Mouse (Mus musculus) retina, postnatal 7 days (tissue): ENCODE measurements around the gene Mta1.
A peak's percentile ranks its signal among the peaks of the same experiment; 100 is the strongest.

Experiments used
- DNase-seq: peaks from one replicate; pipeline ENCODE4 v3.0.0-alpha.2; 2012; ENCODE audit warnings: low read depth, low spot score

Mta1 gene

DNA sequence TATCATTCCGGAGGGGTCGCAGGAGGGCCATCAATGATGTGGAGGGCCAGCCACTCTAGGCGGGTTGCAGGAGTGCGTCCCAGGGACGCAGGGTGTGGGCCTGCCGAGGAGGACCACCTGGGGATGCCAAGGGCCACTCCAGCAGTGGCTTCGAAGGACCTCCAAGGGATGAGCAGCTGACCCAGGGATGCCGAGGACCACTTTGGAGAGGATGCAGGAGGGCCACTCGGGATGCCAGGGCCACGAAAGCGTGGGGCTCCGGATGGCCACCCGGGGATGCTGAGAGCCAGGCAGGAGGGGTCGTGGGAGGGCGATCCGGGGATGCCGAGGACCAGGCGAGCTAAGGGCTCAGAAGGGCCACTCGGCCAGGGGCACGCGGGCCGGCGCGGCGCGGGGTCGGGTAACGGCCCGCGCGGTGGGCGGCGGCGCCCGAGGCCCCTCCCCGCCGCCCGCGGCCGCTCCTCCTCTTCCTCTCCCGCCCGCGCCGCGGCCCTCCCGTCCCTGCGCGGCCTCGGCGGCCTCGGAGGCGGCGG, at the start of gene Mta1:
TSS of gene Mta1 (plus strand) at position 530 of the 533 bp plus-strand sequence.
- DNase-seq: no peak

DNA sequence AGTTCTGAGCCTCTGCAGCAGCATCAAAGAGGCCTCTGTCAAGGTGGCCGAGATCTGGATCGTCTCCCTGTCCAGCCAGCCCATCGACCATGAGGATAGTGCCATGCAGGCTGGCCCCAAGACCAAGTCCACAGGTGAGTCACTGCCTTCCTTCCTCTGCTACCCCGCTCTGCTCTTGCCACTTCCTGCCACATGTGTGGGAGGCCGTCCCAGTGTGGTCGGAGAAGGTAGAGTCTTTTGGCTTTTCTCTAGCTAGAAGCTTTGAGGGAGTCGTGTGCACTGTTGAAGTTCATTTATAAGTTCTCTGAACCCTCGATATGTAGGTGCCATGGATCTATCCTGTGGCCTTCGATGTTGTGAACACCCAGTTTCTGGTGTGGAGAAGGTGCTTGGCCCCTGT, 48.2 kb upstream of the Mta1 start:
- DNase-seq: no peak

DNA sequence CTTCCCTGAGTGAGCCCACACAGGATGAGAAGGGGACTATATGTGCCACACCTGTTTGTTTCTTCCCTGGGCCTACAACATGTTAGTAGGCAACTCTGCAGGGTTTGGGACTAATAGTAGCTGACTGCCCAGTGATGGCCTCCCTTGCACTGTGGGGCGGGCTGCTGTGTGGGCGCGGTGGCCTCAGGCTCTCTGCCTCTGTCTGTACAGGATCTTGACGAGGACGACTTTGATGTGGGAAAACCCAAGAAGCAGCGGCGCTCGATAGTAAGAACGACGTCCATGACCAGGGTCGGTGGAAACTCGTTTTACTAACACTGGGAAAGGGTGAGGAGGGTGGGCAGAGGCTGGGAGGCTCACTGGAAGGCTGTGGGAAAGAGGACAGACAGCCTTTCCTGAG, 47.4 kb upstream of the Mta1 start:
- no peak for DNase-seq

DNA sequence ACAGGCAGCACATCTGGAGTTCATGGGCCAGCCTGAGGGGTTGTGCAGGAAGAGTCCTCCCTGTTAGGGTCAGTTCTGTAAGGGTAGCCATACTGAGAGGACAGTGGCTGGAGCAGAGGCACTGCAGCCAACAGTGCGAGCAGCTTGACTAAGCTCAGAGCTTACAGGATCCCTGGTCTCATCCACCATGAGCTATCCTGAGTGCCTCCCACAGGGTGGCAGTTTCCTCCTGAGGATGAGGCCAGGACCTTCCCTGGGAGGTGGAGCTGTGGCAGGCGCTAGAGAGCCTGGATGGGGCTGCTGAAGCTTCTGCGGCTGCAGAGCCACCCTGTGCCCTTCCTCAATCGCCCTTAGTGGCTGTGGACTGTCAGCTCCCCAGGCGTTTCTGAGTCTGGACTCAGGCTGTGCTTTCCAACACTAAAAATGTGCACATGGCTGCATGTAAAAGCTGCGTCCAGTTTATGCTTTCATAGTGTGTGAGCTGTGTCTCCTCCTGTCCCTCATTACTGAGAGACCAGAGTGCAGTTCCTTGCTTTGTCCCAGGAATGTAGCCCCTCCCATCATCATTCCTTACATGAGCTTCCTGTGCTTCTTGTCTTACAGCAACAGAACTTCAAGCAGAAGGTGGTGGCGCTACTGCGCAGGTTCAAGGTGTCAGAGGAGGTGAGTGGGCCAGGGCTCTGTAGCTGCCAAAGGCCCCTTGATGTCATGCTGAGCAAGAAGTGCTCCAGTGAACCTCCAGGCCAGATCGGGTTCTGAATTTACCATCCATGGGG, 46.3 kb upstream of the Mta1 start:
- no peak for DNase-seq

DNA sequence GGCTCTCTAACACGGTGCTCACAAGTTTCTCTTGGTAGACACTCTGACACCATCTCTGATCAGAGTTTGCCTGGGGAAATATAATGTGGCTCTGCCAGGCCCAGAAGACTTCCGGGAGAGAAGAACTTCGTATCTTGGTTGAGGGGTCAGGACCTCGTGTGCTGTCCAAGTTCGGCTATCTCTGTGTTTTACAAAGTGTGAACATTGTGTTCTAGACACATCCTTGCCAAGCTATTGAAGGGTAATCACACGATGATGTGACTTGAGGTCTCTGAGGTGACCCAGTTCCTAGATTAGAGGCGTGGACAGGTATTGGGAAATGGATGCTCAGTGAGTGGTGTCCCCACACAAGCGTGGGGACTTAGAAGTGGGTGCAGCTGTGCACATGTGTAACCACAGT, 42.0 kb upstream of the Mta1 start:
- no peak for DNase-seq

DNA sequence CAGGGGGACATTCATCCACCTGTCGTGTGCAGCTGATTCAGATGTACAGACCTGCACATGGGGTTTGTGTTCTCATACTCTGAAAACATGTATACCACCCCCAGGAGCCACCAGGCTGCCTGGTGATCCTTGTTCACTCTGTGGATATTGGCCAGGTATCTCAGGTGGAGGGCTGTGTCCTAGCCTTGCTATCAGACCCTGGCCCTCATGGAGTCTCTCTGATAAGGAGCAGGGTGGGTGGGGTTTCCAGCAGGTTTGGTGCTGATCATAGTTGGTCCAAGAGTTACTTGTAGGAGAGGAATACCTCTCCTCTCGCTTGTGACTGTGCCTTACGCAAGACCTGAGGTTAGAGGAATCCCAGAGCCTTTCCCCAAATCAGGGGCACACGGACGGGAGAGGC, 37.9 kb upstream of the Mta1 start:
- no peak for DNase-seq

DNA sequence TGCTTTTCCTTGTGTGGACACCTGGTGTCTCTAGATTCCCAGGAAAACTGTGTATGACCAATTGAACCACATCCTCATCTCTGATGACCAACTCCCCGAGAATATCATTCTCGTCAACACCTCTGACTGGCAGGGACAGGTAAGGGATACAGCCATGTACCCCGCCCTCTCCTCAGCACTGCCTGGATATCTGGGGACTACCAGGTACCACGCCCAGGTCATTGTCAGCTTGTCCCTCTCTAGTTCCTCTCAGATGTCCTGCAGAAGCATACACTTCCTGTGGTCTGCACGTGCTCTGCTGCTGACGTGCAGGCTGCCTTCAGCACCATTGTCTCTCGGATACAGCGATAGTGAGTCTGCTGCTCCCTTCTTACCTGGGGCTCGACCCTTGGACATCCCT, 36.5 kb upstream of the Mta1 start:
- no peak for DNase-seq

DNA sequence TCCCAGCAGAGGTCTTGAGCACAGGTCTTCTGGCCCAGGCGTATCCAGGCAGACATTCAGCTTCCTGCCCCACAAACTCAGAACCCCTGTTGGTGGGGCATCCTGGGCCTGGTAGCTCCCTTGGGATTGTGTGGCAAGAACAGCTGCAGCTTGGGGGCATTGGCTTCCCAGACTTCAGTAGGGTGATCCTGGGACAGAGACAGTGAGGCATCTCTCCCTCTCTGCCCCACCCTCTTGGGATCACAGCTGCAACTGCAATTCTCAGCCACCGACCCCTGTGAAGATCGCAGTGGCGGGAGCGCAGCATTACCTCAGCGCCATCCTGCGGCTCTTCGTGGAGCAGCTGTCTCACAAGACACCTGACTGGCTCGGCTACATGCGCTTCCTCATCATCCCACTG, 35.9 kb upstream of the Mta1 start:
- DNase-seq: no peak

DNA sequence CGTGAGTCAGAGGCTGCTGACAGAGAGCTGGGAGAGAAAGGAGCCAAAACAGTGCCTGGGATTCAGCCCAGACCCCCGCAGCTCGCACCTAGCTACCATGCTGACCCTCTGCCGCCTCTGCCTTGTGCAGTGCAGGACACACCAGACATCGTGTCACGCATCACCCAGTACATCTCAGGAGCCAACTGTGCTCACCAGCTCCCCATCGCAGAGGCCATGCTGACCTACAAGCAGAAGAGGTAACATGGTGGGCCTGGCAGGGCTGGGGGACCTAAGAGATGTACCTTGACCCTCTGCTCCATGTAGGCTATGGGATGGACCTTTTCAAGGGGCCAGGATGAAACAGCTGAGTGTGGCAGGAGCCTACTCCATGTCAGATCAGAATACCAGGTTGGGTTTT, 34.4 kb upstream of the Mta1 start:
- no peak for DNase-seq

DNA sequence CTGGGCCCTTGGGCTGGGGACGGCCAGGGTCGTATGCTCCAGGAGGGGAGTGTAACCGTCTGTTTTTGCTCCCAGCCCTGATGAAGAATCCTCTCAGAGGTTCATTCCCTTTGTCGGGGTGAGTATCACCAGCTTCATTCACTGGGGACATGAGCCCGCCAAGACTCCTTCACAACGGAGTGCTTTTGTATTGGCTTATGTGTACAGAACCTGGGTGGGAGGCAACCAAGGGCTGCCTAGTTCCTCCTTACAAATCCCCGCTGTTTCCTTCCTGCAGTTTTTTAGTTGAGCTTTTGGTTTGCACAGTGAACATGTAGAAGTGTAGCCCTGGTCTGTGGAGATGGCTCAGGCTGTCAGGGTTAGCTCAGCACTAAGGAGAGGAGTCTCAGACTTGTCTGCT, 30.1 kb upstream of the Mta1 start:
- DNase-seq: no peak

DNA sequence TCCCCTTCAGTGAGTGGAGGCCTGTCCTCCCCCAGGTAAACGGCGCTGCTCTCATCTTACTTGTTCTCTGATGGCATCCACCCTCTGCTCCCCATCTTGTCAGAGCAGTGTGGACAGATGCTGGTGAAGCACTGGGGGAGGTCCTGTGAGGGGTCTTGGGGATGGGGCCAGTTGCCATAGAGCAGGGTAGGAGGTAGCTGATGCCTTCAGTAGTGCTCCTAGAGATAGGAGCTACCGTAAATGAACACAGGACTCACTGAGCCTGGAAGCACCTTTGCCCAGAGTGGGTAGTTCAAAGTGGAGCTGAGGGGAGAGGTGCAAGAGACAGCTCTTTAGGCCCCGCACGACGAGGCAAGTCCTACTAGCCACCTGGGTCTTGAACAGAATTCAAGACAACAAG, 28.7 kb upstream of the Mta1 start:
- DNase-seq: no peak

DNA sequence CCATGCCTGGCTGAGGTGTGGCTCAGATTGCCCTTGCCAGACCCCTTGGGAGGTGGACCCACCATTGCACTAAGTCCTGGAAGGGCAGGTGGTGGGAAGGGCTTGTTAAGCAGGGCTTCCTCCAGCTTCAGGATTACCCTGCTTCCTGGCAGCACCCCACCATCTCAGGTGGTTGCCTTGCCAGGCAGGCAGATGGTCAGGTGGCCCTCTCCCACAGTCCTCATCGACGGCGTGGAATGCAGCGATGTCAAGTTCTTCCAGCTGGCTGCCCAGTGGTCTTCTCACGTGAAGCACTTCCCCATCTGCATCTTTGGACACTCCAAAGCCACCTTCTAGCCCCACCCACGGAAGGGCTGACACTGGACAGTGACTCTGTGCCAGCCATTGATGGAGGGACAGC, 26.8 kb upstream of the Mta1 start:
- no peak for DNase-seq

DNA sequence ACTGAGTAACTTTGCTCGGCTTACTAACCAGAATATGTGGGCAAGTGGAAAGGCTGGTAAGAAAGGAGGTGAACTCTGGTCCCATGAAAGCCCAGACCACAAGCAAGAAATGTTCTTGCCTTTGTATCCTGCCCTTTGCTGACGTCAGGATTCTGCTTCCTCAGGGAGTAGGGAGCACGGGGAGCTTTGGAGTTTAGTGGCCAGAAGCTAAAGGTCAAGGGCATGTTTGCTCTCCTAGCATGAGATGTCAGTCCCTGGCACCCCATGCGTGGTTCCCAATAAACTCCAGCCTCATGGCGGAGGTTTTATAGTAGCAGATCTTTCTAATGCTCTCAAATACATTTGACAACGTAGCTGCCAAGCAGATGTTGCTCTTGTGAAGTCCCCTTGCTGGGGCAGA, 26.3 kb upstream of the Mta1 start:
- DNase-seq: no peak

DNA sequence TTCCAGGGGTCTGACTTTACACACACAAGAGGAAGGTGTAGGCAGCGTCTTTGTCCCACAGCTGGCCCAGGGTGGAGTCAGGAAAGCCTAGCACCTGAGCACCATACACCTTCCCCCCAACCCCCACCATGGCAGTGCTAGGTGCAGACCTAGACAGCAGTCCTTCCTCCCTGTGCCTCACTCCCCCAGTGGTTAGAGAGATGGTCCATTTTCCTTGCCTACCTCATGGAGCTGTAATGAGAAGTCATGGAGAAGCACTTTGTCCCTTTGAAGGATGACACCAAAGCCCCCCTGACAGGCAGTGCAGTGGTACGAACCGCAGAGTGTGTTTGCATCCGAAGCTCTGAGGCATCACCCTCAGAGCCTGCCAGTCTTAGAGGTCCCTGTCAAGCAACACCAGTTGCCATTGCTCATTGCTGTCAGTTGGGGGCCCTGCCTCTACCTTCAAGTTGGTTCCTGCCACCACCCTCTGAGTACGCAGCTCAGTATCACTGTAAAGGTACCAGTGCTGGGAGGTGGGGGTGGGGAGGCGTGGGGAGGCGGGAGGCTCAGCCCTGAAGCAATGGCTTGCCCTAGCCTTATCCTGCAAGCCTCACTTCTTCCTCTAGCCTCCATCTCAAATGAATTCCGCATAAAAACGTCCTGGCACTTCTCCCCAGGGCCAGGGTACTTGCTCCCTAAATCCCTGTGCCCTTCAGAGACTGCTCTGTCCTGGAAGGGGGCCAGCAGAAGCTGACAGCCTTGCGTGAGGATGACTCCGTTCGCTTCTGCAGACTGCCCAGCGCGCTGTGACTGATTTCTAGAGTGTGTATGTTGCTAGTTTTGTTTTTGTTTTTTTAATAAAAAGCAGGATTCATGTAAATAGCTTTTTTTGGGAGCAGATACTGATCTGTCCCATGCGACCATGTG, 24.4 kb upstream of the Mta1 start:
- DNase-seq: peak; percentile 11

DNA sequence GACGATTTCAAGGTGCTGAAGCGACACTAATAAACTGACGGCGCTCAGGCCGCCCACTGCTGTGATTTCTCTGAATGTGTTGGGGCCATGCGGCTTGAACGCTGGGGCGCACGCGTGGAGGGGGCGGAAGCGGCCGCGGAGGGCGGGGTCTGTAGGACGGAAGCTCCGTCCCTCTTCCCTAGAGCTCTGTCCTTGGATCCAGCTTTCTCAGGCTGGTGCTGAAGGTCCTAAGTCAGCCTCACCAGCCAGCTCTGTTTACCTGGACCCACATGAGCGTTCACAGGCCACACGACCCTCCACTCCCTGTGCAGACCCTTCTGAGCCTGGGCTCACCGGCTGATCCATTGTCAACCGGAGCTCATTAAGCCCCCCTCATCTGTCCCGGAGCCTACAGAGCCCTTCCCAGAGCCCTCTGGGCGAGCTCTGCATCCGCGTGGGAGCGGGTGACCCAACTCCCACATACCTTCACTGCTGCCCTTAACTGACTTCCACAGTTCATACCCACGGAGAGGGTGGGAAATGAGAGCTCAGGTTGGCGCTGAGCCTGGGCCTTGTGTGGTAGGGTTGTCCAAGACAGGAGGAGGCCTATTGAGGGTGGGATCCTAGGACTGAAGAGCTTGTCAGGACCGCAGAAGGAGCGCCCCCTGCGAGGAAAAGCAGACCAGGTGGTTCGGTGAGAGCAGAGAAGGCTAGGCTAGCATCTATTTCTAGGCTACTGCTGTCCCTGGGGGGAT, 23.6 kb upstream of the Mta1 start, which contains the start of gene Tex22:
TSS of gene Tex22 (plus strand) at position 174 of the 734 bp plus-strand sequence.
- peak; percentile 66 for DNase-seq

DNA sequence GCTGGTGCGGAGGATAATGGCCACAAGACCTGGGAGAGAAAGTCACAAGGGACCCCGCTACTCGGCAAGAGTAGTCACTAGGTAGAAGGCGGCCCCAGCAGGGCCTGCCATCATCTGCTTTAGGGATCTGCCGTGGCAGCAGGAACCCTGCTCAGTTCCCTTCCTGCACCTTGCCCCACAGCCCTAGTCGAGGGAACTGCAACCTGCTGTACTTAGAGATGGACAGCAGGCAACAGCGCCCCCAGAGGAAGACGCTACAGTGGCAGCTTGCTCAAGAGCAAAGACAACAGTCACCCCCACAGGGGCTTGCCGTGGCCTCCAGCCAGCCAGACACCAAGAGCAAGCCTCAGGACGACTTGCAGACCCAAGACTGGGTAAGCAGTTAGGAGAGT, 23.0 kb upstream of the Mta1 start:
- DNase-seq: peak; percentile 70

DNA sequence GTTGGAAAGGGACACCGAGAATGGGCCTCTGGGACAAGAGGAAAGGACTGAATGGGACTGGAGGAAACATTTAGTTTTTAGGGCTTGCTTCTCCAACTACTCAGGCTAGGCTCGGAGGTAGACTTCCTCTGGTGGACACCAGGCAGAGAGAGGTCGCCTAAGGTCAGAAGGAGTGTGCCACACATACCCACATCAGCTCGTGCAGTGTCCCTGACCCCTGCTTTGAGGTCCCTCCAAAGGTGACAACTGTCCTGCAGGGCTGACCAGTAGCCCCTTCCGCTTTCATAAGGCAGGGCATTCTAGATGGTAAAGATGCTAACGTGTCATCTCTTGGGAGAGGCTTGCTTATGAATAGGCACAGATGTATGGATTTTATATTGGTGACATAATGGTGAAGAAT, 22.6 kb upstream of the Mta1 start:
- no peak for DNase-seq

DNA sequence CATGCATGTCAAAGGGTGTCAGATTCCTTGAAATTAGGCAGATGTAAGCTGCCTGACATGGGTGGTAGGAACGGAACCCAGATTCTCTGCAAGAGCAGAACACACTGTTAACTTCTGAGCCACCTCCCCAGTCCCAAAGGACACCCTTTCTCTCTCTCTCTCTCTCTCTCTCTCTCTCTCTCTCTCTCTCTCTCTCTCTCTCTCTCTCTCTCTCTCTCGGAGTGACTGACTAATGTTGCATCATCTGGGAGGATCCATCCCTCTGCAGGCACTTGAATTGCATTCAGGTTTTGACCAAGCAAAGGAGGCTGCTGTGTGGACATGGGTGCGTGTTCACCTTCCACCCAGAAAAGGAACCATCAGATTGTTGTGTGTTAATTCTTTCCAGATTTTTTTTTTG, 10.8 kb upstream of the Mta1 start:
- DNase-seq: no peak

DNA sequence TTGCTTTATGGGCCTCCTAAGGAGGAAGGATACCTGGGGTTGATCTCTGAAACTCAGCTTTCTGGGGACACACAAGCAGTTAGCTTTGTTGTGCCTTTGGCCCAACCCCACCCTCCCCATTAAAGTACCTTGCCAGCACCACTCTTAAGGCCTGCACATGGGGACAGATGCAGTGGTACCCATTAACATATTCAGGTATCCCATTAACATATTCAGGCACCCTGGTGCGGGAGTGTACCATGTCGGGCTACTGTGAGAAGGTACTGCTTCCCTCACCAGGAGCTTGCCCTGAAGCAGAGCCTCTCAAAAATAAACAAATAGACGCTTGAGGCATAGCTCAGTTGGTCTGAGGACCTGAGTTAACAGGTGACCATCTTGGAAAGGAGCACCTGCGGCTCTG, 10.1 kb upstream of the Mta1 start:
- DNase-seq: no peak

DNA sequence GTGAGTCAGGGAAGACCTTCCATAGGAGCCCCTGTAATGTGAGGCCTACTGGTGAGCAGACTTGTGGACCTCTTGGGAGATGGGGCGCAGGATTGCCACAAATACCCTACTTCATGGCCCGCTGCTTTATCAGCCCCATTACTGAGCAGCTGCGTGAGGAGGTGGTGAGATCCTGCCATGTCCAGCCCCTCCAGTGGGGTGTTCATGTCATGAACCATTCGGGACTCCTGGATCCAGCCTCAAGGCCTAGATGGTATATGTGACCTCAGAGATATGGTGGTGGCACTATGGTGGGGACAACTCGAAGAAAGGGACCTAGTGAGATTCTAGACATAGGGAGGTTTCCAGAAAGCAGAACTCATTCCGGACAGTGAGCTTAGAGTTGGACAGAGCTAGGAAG, 9.0 kb upstream of the Mta1 start:
- DNase-seq: no peak

DNA sequence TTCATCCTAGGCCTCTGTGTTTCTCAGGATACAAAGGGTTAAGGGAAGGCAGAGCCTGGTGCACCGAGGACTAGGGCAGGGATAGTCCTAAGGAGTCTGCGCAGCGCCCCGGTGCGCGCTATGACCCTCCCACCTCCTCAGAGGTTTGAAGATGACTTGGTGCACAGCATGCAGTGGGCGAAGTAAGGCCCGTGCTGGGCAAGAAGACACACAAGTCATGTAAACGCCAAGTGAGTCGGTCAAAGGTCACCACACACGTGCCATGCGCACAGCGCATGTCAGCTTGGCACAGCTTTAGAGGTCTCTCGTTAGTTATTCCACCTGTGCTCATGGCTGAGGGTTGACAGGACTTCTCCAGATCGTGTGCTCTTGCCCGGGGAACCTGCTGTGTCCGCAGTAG, 8.0 kb upstream of the Mta1 start:
- DNase-seq: no peak

DNA sequence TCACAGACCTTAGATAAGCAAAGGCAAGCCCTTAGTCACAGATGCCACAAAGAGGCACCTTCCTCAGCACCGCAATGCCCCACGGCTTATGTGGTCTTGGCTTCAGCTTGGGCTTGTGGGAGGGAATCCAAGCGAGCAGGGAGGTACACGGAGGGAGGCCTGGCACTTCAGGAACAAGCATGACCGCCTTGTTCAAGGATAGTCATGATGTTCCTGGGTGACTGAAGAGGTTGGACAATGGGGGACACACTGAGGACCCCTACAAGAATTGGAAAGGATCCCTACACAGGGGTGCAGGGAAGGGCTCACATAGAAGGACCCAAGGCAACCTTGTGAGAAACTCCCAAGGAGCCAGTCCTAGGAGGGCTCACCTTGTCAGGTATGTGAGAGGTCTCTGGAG, 1.0 kb upstream of the Mta1 start:
- no peak for DNase-seq
